Mouse (Mus musculus): ENCODE results near the gene Bcas1.
A peak's percentile ranks its signal among the peaks of the same experiment; 100 is the strongest.

Bcas1 gene

DNA sequence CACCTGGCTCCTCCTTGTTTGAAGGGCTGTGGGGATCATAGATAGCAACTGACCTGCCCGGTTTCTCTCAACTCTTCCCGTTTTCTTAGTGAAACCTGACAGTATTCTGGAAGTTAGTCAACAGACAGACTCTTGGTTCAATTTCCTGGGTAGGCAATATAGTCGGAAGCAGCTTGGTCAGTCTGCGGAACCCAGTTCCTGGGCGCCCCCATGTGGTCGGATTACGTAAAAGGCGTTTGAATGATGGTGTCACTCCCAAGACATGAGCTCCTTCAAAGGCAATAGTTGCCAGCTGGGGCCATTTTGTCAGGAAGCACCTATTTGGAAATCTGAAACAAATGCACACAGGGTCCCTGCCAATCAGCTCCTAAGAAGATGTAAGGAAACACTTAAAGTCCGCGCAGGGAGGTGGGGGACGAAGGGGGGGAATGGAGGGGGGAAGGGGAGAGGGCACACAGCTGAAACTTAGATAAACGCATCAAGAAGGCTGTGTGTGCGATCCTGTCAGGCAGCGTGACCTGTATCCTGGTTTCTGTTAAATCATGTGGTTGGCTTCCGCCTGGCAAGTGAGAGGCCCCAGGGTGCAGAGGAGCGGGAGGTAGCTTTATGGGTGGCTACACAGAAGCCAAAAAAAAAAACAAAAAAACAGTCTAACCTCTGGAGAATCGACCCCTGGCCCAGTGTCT lies 84.4 kb downstream of the Bcas1 start:
- TF ChIP-seq GATA4 (IDR thresholded peaks at IDR 0.05; ENCODE audit: insufficient replicate concordance, low read length), result no peak

DNA sequence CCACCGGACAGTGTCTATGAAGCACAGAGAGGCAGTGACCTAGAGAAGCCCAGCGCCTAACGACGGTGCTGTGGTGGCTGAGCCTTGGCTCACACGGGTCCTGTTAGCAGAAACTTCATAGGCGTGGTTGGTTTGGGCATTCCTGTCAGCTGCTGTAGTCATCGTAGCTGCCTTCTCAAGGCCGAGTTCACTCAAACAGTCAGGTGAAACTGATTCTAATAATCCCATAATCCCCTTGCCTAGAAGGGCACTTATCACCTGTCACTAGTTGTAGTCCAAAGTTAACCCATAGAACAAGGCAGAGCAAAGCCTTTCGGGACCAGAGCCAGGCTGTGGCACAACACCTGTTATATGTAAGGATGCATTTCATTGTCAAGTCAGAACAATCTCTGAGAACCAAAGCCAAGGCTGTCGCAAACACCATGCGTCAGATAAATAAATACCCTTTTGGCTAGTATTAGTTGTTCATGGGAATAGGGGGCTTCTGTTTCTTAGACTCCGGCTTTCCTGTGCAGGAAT lies 85.3 kb downstream of the Bcas1 start:
- TF ChIP-seq GATA4 (IDR thresholded peaks at IDR 0.05; ENCODE audit: insufficient replicate concordance, low read length), result no peak

DNA sequence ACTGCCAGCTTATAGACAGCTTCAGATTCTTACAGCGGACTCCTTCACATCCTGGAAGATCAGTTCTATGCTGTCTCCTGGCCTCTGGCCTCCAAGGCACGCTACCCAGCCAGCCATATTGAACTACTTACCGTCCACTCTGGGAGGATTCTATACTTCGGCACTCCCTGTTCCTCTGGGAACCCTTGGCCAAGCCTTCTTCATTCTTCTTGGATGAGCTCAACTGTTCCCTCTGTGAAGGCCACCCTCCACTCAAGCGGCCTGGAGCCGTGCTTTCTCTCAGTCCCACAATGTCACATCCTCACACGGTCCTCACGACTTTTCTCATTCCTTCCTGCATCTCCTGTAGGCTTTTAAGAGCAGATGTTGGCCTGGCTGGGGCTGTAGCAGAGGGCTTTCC lies 86.5 kb downstream of the Bcas1 start:
- no peak for TF ChIP-seq GATA4 (IDR thresholded peaks at IDR 0.05; ENCODE audit: insufficient replicate concordance, low read length)

DNA sequence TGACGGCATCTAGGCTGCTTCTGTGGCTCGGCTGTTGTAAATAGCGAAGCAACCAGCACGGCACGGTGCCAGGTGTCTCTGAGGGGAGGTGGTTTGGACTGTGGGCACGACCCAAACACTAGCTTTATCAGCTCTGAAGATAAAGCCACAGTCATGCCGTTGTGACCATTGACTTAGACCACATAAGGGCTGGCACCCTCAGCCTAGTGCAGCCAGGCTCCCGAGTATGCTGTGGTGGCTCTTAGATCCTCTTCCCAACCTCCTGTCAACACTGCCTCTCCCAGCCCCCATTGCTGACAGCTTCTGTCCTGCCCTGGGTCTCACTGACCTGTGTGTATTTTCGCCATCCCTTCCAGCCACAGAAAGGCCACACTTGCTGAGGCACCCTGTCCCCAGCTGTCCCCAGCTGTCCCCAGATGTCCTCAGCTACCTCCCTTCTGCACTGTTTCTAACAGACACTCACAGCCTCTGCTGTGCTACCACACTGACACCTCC lies 91.3 kb downstream of the Bcas1 start:
- TF ChIP-seq GATA4 (IDR thresholded peaks at IDR 0.05; ENCODE audit: insufficient replicate concordance, low read length), result no peak

DNA sequence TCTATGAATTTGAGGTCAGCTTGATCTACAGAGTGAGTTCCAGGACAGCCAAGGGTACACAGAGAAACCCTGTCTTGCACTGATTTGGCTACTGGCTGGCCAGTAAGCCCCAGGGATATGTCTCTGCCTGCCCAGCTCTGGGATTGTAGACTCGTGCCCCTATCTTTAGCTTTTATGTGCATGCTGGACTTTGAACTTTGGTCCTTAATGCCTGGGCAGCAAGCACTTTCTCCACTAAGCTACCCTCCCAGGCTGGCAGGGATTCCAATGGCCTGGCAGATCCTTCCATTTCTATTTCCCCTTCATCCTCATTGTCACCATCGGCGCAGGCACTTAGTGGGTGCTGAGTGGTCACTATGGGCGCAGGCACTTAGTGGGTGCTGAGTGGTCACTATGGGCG lies 92.5 kb downstream of the Bcas1 start:
- no peak for TF ChIP-seq GATA4 (IDR thresholded peaks at IDR 0.05; ENCODE audit: insufficient replicate concordance, low read length)

DNA sequence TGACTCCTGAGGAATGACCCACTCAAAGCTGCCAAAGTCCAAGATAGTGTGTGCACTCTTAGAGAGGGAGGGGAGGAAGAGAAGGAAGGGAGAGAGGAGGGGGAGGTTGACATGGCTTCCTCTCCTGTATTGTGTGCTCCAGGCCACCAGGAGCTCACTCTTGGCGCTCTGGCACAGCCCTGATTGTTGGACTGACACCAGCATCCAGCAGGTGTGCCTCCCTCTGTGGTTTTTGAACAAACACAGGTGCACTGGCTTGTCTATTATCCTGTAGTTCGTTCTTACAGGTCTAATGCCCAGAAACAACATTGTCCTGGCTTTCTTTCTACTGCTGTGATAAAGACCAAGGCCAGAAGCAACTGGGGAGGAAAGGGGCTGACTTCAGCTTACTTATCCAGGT lies 95.8 kb downstream of the Bcas1 start:
- no peak for TF ChIP-seq GATA4 (IDR thresholded peaks at IDR 0.05; ENCODE audit: insufficient replicate concordance, low read length)

DNA sequence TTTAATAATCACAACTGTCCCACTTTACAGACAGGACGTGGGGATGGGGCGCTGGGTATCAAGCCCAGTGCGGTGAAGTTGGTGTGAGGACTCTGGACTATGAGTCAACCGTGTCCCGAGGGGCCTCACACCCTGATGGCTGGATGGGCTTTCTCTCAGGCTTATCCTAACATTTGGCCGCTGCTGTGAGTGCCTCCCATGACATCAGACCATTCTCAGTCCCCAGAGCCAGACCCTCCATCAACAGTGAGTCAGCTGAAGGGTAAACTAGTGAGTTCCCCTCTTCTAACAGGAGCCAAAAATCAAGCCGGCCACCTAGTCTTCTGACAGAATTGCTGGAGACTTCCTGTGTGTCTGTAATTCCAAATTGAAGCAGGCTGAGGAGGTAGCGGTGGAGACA lies 97.2 kb downstream of the Bcas1 start:
- TF ChIP-seq GATA4 (IDR thresholded peaks at IDR 0.05; ENCODE audit: insufficient replicate concordance, low read length), result no peak

DNA sequence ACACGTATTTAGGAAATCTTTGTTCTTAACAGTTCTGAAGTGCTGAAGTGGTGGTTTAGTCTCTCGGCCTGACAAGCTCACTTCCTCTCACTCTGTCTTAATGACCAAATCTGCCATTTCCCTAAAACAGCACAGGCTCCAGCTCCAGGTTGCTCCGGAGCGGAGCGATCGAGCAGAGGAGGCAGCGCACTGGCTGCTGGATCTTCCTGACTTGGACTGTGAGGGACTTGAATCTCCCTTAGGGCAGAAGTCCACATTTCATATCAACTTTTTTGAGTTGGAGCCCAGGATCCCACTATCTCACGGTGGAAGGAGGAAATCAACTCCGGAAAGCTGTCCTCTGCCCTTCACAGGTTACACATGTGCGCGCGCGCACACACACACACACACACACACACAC lies 97.7 kb downstream of the Bcas1 start:
- TF ChIP-seq GATA4 (IDR thresholded peaks at IDR 0.05; ENCODE audit: insufficient replicate concordance, low read length), result peak; percentile 65; the same call in 1 of the 2 replicates

DNA sequence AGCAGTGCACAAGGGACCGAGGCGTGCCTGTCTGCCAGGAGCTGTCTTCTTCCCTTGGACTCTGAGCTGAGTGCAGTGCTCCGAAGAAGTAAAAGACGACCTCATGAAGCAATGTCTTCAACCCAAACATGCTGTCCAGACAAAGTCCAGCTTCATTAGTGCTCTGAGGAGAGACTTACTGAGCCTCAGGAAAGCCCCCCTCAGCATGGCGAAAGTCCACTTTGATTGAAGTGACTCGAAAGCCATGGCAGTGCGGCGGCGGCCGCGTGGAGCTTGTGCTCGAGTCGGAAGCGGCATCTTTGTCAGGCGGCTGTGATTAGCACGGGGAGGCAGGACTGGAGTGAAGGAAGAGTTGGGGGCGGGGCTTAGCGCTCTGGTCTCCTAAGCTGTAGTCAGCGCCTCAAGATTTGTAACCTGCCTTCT lies 103.7 kb downstream of the Bcas1 start:
- no peak for TF ChIP-seq GATA4 (IDR thresholded peaks at IDR 0.05; ENCODE audit: insufficient replicate concordance, low read length)

DNA sequence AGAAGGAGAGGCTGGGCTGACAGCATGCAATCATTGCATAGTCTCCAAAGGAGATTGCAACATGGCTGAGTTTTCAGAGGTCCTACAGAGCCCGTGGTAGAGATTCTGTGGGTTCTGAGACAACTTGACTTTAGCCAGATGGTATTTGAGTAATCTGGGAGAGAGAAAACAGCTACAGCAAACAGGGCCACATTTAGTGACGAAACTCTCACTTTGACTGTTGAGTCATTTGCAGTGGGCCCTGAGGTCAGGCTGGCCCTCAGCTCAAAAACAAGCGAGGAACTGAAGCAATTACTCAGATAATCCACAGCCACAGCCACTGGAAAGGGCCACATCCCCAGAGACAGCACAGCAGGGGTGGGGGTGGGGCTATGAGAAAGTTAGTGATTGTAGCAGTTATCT lies 105.6 kb downstream of the Bcas1 start:
- no peak for TF ChIP-seq GATA4 (IDR thresholded peaks at IDR 0.05; ENCODE audit: insufficient replicate concordance, low read length)

DNA sequence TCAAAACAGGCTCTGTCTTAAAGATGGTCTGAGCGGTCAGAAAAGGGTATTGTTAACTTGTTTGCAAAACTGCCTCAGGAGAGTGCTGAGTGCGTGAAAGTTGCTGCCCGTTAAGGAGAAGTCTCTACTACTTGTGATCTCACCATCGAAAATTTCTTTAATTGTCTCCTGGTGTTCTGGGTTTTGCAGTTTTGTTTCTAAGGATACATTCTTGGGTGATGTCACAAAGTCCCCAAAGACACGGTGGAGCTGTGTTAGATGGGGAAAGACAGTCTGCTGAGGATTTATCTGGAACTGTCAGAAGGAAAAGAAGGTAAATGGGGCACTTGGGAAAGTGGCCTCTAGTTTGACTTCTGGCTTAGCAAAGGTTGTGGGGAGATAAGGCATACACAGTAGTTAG lies 106.1 kb downstream of the Bcas1 start:
- TF ChIP-seq GATA4 (IDR thresholded peaks at IDR 0.05; ENCODE audit: insufficient replicate concordance, low read length), result no peak

DNA sequence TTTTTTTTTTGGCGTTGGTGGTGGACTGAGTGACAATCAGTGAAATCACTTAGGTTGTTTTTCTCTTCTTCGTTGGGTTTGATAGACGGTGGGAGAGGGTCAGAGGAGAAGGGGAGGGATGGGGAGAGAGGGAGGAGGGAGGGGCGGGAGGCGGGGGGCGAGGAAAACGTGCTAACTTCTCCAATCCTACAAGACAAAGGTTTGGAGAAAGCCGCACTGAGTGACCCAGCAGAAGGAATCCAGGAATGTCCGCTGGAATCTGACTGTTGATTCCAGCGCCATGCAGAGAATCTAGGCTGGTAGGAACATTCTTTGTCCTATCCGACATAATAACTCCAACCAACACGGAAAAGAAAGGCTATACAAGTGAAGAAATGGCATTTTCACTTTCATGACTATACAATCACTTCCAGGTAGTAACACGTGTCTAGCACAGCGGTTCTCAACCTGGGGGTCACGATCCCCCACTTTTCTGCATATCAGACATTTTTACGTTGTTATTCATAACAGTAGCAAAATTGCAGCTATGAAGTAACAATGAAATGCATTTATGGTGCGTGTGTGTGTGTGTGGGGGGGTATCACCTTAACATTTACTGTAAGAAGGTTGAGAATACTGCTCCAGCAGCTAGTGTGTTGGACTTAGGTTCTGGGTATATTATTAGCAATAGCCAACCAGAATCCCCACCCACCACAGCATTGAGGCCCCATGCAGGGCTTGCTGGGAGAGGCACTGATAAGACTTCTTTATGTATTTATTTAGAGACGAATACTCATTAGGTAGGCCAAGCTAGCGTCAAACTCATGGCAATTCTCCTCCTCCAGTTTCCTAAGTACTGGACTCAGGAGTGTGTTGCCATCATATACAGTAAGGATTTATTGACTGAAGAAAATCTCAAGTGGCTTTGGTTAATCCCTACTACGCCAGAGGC lies 107.8 kb downstream of the Bcas1 start:
- no peak for TF ChIP-seq GATA4 (IDR thresholded peaks at IDR 0.05; ENCODE audit: insufficient replicate concordance, low read length)

DNA sequence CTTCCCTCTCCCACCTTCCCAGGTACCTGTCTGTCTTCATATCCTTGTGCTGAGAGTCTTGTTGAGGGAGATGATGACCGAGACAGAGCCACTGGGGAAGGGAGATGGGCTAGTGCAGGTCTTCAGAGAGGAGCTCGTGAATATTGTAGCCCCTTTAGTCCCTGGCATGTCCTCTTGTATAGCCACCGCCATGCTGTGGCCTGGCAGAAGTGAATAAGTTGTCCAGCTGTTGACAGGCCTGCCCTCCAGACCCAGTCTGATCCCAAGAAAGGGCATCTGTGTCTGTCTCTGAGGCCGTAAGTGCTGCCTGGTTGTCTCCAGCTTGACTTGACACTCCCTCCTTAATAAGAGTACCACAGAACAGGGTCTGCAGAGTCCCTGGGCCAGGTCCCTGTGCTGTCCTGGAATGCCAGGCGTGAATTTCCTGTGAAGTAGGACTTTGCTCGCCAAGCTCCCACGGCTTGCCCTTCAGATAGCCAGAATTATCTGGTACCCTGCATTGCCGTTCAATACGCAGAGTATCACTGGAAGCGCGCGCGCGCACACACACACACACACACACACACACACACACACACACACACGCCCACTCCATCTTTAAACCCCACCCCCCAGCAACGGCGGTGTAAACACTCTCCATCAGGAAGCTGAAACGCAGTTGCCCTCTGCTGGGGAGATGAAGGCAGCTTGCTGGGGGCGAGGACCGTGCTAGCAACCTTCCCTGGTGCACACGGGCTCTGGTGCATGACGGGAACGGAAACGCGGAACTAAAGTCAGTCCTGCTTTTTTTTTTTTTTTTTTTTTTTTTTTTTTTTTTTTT lies 108.7 kb downstream of the Bcas1 start:
- peak; percentile 82; the same call in 1 of the 2 replicates for TF ChIP-seq GATA4 (IDR thresholded peaks at IDR 0.05; ENCODE audit: insufficient replicate concordance, low read length)

DNA sequence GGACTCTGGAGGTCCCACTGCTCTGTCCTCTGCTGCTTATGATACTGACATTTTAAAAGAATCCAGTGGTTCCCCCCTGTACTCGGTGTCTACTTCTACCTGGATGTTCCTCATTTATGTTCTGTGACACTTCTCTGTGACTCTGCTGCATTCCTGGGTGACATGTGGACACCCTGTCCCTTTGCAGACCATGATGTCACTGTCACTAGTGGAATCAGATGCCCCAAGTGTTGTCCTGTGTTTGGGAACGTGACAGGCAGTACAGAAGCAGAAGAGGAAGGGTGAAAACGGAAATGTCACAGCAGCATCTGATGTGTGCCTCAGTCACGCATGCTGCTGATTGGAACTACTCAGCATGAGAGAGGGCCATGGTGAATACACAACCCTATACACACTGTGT lies 110.9 kb downstream of the Bcas1 start:
- TF ChIP-seq GATA4 (IDR thresholded peaks at IDR 0.05; ENCODE audit: insufficient replicate concordance, low read length), result no peak

DNA sequence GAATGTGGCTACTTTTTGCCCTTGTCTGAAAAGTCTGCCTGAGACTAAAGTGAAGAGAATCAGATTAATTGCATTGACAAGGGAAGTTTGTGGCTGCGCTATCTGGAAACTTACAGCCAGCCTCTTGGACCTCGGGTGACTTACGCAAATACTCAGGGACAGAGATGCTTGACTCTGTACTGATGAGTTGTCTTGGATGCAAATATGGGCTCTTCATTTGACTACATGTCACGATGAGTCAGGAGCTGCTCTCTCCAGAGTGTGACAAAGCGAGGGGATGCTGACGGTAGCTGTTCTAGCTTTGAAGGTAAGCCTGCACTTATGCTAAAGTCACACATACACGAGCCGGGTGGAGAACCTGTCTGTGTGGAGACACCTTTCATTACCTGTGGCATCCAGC lies 111.3 kb downstream of the Bcas1 start:
- TF ChIP-seq GATA4 (IDR thresholded peaks at IDR 0.05; ENCODE audit: insufficient replicate concordance, low read length), result no peak
